Mouse (Mus musculus): Measurements from ENCODE around the gene Ermard.

Ermard gene

GRCm38 (mm10) chr17:15060356-15060755 lies 19.3 kb downstream of the Ermard start:
- peak in 1 of 2 experiments; percentile 7 for DNase-seq (ENCODE audit: low spot score in 2 of 2)

GRCm38 (mm10) chr17:15065391-15066024 lies 24.5 kb downstream of the Ermard start:
- DNase-seq (ENCODE audit: low spot score in 2 of 2), result peak in 1 of 2 experiments; percentile 40

GRCm38 (mm10) chr17:15066066-15066465 lies 25.1 kb downstream of the Ermard start:
- DNase-seq (ENCODE audit: low spot score in 2 of 2), result peak in 1 of 2 experiments; percentile 13

- DNase-seq (ENCODE audit: low spot score in 2 of 2), result peak in 1 of 2 experiments; percentile 9
These were observed 25.9 kb downstream of the Ermard start for GRCm38 (mm10) chr17:15066911-15067310.

GRCm38 (mm10) chr17:15068040-15068792 lies 27.2 kb downstream of the Ermard start:
- DNase-seq (ENCODE audit: low spot score in 2 of 2), result no peak

- DNase-seq (ENCODE audit: low spot score in 2 of 2), result no peak
These were observed 28.1 kb downstream of the Ermard start for GRCm38 (mm10) chr17:15069124-15069523.

GRCm38 (mm10) chr17:15072211-15072610 lies 31.2 kb downstream of the Ermard start:
- no peak for DNase-seq (ENCODE audit: low spot score in 2 of 2)

- DNase-seq (ENCODE audit: low spot score in 2 of 2), result peak in 1 of 2 experiments; percentile 8
These were observed 34.0 kb downstream of the Ermard start for GRCm38 (mm10) chr17:15075033-15075432.

GRCm38 (mm10) chr17:15077536-15077935 lies 36.5 kb downstream of the Ermard start:
- DNase-seq (ENCODE audit: low spot score in 2 of 2), result no peak

GRCm38 (mm10) chr17:15084226-15084848 lies 43.3 kb downstream of the Ermard start:
- peak in 1 of 2 experiments; percentile 32 for DNase-seq (ENCODE audit: low spot score in 2 of 2)

- DNase-seq (ENCODE audit: low spot score in 2 of 2), result no peak
These were observed 44.0 kb downstream of the Ermard start for GRCm38 (mm10) chr17:15085006-15085405.

GRCm38 (mm10) chr17:15088166-15088565 lies 47.2 kb downstream of the Ermard start:
- no peak for DNase-seq (ENCODE audit: low spot score in 2 of 2)

GRCm38 (mm10) chr17:15088591-15089001 lies 47.6 kb downstream of the Ermard start:
- no peak for DNase-seq (ENCODE audit: low spot score in 2 of 2)

GRCm38 (mm10) chr17:15091739-15092138 lies 50.7 kb downstream of the Ermard start:
- DNase-seq (ENCODE audit: low spot score in 2 of 2), result no peak

GRCm38 (mm10) chr17:15093523-15093922 lies 52.5 kb downstream of the Ermard start:
- DNase-seq (ENCODE audit: low spot score in 2 of 2), result no peak

GRCm38 (mm10) chr17:15096853-15097252 lies 55.8 kb downstream of the Ermard start:
- no peak for DNase-seq (ENCODE audit: low spot score in 2 of 2)

GRCm38 (mm10) chr17:15098677-15099076 lies 57.7 kb downstream of the Ermard start:
- DNase-seq (ENCODE audit: low spot score in 2 of 2), result no peak

- DNase-seq (ENCODE audit: low spot score in 2 of 2), result no peak
These were observed 60.3 kb downstream of the Ermard start for GRCm38 (mm10) chr17:15101355-15101754.

- DNase-seq (ENCODE audit: low spot score in 2 of 2), result no peak
These were observed 66.2 kb downstream of the Ermard start for GRCm38 (mm10) chr17:15107143-15107649.

GRCm38 (mm10) chr17:15108473-15109441 lies 67.7 kb downstream of the Ermard start:
- no peak for DNase-seq (ENCODE audit: low spot score in 2 of 2)

GRCm38 (mm10) chr17:15115550-15115949 lies 74.5 kb downstream of the Ermard start:
- DNase-seq (ENCODE audit: low spot score in 2 of 2), result no peak
